ENCODE assay signal across 20 mouse cellular contexts in genomic region chr2:167076759-167077158, GRCm38 (mm10).
"Had no signal": no experiment of that assay in that cellular context is flagged by ENCODE, and none has a peak within 500 bp of the region (broad histone marks: within the 10 kb centered on the region; RNA-seq: fewer than 3 reads in every experiment).

No protein-coding gene starts in this region.

- H3K36me3 ChIP-seq: midbrain, embryonic 12.5 days; neural tube, embryonic 13.5 days; neural tube, embryonic 15.5 days; stomach, embryonic 15.5 days had no signal

- H3K9me3 ChIP-seq: midbrain, embryonic 12.5 days; neural tube, embryonic 13.5 days; neural tube, embryonic 15.5 days; stomach, embryonic 15.5 days had no signal

- H3K9ac ChIP-seq: liver, embryonic 14.5 days; lung, embryonic 14.5 days; midbrain, embryonic 12.5 days; neural tube, embryonic 13.5 days; neural tube, embryonic 15.5 days; stomach, embryonic 15.5 days had no signal

- H3K27me3 ChIP-seq: midbrain, embryonic 12.5 days; neural tube, embryonic 13.5 days; neural tube, embryonic 15.5 days; stomach, embryonic 15.5 days had no signal

- H3K27ac ChIP-seq: liver, embryonic 14.5 days; midbrain, embryonic 12.5 days; neural tube, embryonic 13.5 days; neural tube, embryonic 15.5 days; stomach, embryonic 15.5 days; stomach, postnatal 0 days had no signal

- DNase-seq: lung, adult 18-20 months; lung, embryonic 14.5 days; lung, postnatal 10 days; lung, postnatal 4 days; midbrain, embryonic 14.5 days; retina, postnatal 1 day; right cerebral cortex, adult 18-20 months; right cerebral cortex, postnatal 25 days; right cerebral cortex, postnatal 4 days; thymus, adult 18-20 months; thymus, postnatal 14 days; thymus, postnatal 36 days had no signal

- ATAC-seq: midbrain, embryonic 16.5 days had no signal

- H3K4me3 ChIP-seq: midbrain, embryonic 12.5 days; myocyte; neural tube, embryonic 13.5 days; neural tube, embryonic 15.5 days; stomach, embryonic 15.5 days had no signal

- H3K4me2 ChIP-seq: lung, embryonic 14.5 days; midbrain, embryonic 12.5 days; neural tube, embryonic 13.5 days; neural tube, embryonic 15.5 days; stomach, embryonic 15.5 days had no signal
